Comparison of ENCODE assay signal across 13 mouse cellular contexts in the genomic region with DNA sequence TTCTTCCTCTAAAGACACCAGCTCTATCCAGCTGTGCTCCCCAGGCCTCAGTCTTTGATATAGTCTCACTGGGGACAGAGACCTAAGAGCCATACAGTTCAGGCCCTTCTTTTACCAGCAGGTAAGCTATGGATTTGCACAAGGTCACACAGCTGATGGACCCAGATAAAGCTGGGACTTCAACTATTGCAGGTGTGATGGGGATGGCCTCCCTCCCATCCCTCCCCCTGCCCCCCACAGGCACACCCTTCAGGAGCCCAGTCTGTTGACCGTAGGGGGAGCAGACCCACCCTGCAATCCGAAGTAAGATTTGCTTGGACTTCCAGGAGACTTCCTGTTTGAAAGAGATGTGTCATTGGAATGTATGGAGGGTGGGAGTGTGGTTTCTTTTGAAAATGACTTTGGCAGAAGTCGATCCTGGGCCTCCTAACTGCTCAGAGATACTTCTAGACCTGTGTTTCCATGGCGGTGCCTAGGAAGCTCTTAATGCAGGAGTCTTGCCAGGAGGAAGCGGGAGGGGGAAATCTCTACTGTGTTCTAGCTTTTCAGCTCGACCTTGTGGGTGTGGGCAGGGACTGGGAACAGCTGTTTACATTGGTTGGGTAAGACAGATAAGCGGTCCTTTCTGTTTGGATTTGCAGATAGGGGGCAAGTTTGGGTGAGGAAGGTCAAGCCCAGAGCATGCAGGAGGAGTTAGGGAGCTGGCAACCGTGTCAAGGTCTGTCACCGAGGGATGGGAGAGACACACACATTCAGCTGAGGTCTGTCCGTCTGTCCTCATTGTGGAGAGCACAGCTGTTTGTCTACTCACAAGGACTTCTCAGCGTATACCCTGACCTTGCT. TPM values are rescaled to one million over a fixed set of nuclear protein-coding genes. Genes with fewer than 3 reads are reported as not detected.
DNase-seq lines count a peak whose midpoint lies in the region; ATAC-seq and TF ChIP-seq lines count a peak whose summit lies in the region.
"Had no signal": no experiment of that assay in that cellular context is flagged by ENCODE, and none has a peak within 500 bp of the region (broad histone marks: within the 10 kb centered on the region; RNA-seq: fewer than 3 reads in every experiment).

No protein-coding gene starts in this region.

- TF ChIP-seq EP300 in heart, postnatal 0 days (IDR thresholded peaks at IDR 0.05; ENCODE audit: low read depth): no peak

- 38% methylated on average over 11 of the region's 11 CpGs for WGBS in kidney, postnatal 0 days
- WGBS in heart, postnatal 0 days: 40% methylated on average over 11 of the region's 11 CpGs
- WGBS in lung, embryonic 15.5 days: 13% methylated on average over 11 of the region's 11 CpGs

- TF ChIP-seq CTCF in kidney, postnatal 0 days (IDR thresholded peaks at IDR 0.05; ENCODE audit: low read depth): 0 out of 2 replicates have a peak, but pooled peaks have one; percentile 1
- TF ChIP-seq CTCF in heart, postnatal 0 days (IDR thresholded peaks at IDR 0.05; ENCODE audit: low read depth): no peak

- H3K9me3 ChIP-seq in kidney, postnatal 0 days (replicated peaks; ENCODE audit: low read length): 0 out of 2 replicates have a peak, but pooled peaks cover 3% of the 10 kb centered on the region
- H3K9me3 ChIP-seq in heart, postnatal 0 days (replicated peaks; ENCODE audit: control insufficient read depth, low read length): peaks cover 6% of the 10 kb centered on the region; the same call in 1 of the 2 replicates
- no peaks in the 10 kb centered on the region for H3K9me3 ChIP-seq in lung, embryonic 15.5 days
- H3K9me3 ChIP-seq: limb, embryonic 12.5 days had no signal

- peak; percentile 34 for DNase-seq in kidney, postnatal 0 days (ENCODE audit: low spot score)
- no peak for DNase-seq in kidney, postnatal 10 days
- DNase-seq in heart, postnatal 0 days (ENCODE audit: low spot score): peak; percentile 50
- peak; percentile 36 to 46 for DNase-seq in urinary bladder, postnatal 36 days (ENCODE audit: low spot score in 2 of 2)
- DNase-seq in layer of hippocampus, adult 9-10 months (ENCODE audit: low spot score): no peak
- DNase-seq in gastrocnemius, adult 18-20 months (ENCODE audit: low spot score): no peak
- DNase-seq: cerebellum, adult 2 months; kidney, adult 11 months had no signal

- H3K4me2 ChIP-seq in kidney, postnatal 0 days (ENCODE audit: low read length): no peak overlapping the region
- no peak overlapping the region for H3K4me2 ChIP-seq in heart, postnatal 0 days (ENCODE audit: low read depth, low read length)
- H3K4me2 ChIP-seq in lung, embryonic 15.5 days: 0 out of 2 replicates have a peak overlapping the region, but pooled peaks have one; percentile 0
- H3K4me2 ChIP-seq: limb, embryonic 12.5 days had no signal

- no peak for ATAC-seq in kidney, postnatal 0 days (replicated peaks; ENCODE audit: low FRiP score, low read depth)
- ATAC-seq in heart, postnatal 0 days (ENCODE audit: insufficient read depth, low read depth): no peak
- ATAC-seq in lung, embryonic 15.5 days (ENCODE audit: borderline replicate concordance, extremely low read depth, low FRiP score, low TSS enrichment): peak; percentile 61; the same call in 1 of the 2 replicates
- no peak for ATAC-seq in inflammation-experienced regulatory T-cells, adult 6 months
- ATAC-seq: forebrain, embryonic 14.5 days; Patski had no signal

- no peaks in the 10 kb centered on the region for H3K36me3 ChIP-seq in kidney, postnatal 0 days (ENCODE audit: insufficient read depth, low read length)
- no peaks in the 10 kb centered on the region for H3K36me3 ChIP-seq in heart, postnatal 0 days (replicated peaks; ENCODE audit: control insufficient read depth, insufficient read depth, low read length)
- no peaks in the 10 kb centered on the region for H3K36me3 ChIP-seq in lung, embryonic 15.5 days
- H3K36me3 ChIP-seq: limb, embryonic 12.5 days had no signal

- no peaks in the 10 kb centered on the region for H3K27me3 ChIP-seq in kidney, postnatal 0 days (ENCODE audit: insufficient read depth, low read length)
- no peaks in the 10 kb centered on the region for H3K27me3 ChIP-seq in heart, postnatal 0 days (ENCODE audit: control insufficient read depth, insufficient read depth, low read length)
- no peaks in the 10 kb centered on the region for H3K27me3 ChIP-seq in lung, embryonic 15.5 days
- H3K27me3 ChIP-seq: limb, embryonic 12.5 days; Patski had no signal

- no peak overlapping the region for H3K4me3 ChIP-seq in kidney, postnatal 0 days (replicated peaks; ENCODE audit: low read depth, low read length)
- H3K4me3 ChIP-seq in heart, postnatal 0 days (ENCODE audit: low read depth, low read length): no peak overlapping the region
- H3K4me3 ChIP-seq in lung, embryonic 15.5 days: no peak overlapping the region
- H3K4me3 ChIP-seq: limb, embryonic 12.5 days had no signal

- H3K4me1 ChIP-seq in kidney, postnatal 0 days (replicated peaks; ENCODE audit: insufficient read depth, low read length): peaks cover 5% of the 10 kb centered on the region; the same call in 1 of the 2 replicates
- peaks cover 19% of the 10 kb centered on the region for H3K4me1 ChIP-seq in heart, postnatal 0 days (ENCODE audit: control insufficient read depth, insufficient read depth)
- peaks cover 29% of the 10 kb centered on the region for H3K4me1 ChIP-seq in lung, embryonic 15.5 days

- H3K9ac ChIP-seq in kidney, postnatal 0 days (ENCODE audit: low read depth, low read length): no peak overlapping the region
- H3K9ac ChIP-seq in heart, postnatal 0 days (replicated peaks; ENCODE audit: low read depth, low read length): no peak overlapping the region
- H3K9ac ChIP-seq in lung, embryonic 15.5 days: no peak overlapping the region
- H3K9ac ChIP-seq: limb, embryonic 12.5 days had no signal

- H3K27ac ChIP-seq in kidney, postnatal 0 days: no peak overlapping the region
- H3K27ac ChIP-seq in heart, postnatal 0 days (ENCODE audit: low read depth): no peak overlapping the region; the same call in 1 of the 2 replicates
- peak overlapping the region; percentile 54 for H3K27ac ChIP-seq in lung, embryonic 15.5 days
- H3K27ac ChIP-seq: limb, embryonic 12.5 days had no signal

RNA-seq across cellular contexts. Expression of gene Proser2, which starts 58.2 kb away (rescaled TPM):
- polyA plus RNA-seq in kidney, postnatal 0 days (2015; fragmentation: Nextera tagmentation; extraction: Ambion mirVana): 16.7 and 17.0 TPM in 2 replicates
- total RNA-seq in heart, postnatal 0 days (2014; rRNA removed; ENCODE audit: low replicate concordance): 39.8 and 61.1 TPM in 2 replicates
- polyA plus RNA-seq in heart, postnatal 0 days (2015; fragmentation: Nextera tagmentation; extraction: Ambion mirVana): 14.7 and 17.9 TPM in 2 replicates
- 7.2 and 7.7 TPM in 2 replicates for polyA plus RNA-seq in lung, embryonic 15.5 days (2015; fragmentation: Nextera tagmentation; extraction: Ambion mirVana)
- under 1 TPM in 1 of 3 experiments, not detected in 2; 0.23 TPM for polyA plus RNA-seq in inflammation-experienced regulatory T-cells, adult 6 months (2017; shearing (Covaris generic))
- 1 to 10 TPM in 1 of 2 experiments, under 1 TPM in 1; 0.93 to 1.7 TPM for total RNA-seq in gastrocnemius, adult 18-20 months (2021)

Comparison
In these comparisons a context has a peak if more than half of its experiments do, and no peak if none do; other contexts are left out.
1. DNase-seq: peak in kidney, postnatal 0 days (single experiment), heart, postnatal 0 days (single experiment) and urinary bladder, postnatal 36 days (2 of 2); none in kidney, postnatal 10 days (single experiment), layer of hippocampus, adult 9-10 months (single experiment) and gastrocnemius, adult 18-20 months (single experiment).